Mouse (Mus musculus) heart, embryonic 14.5 days (tissue): ENCODE results near the gene Lrrc46. TPM values are rescaled to one million over a fixed set of nuclear protein-coding genes. Genes with fewer than 3 reads are reported as not detected.

Source experiments
- ATAC-seq: fragments of 200-750 bp; cut with Nextera tagmentation; 2 replicates; pipeline ENCODE4 v1.8.0; 2017; ENCODE audit warnings: low read depth, moderate TSS enrichment; ENCODE audit not compliant: insufficient number of reproducible peaks, insufficient read depth, low FRiP score
- H3K27ac ChIP-seq, 2 experiments: fragments of 200-500 bp in 1 of 2; fragments of 300-500 bp in 1 of 2; sonication (generic) in 1 of 2; replicated peaks in 1 of 2; 2 replicates each; pipeline ENCODE4 v1.5.1; 2012 to 2014; ENCODE audit warnings: low read depth in 2 of 2, low read length in 2 of 2, control low read depth in 1 of 2, mild to moderate bottlenecking in 1 of 2, mixed read lengths in 1 of 2; ENCODE audit not compliant: control insufficient read depth in 1 of 2, insufficient read depth in 1 of 2
- H3K27me3 ChIP-seq: fragments of 300-500 bp; sonication (generic); 2 replicates; pipeline ENCODE4 v1.6.1; 2014; ENCODE audit warnings: mild to moderate bottlenecking, low read length, control low read depth; ENCODE audit not compliant: control insufficient read depth, insufficient read depth
- H3K36me3 ChIP-seq: fragments of 300-500 bp; sonication (generic); 2 replicates; pipeline ENCODE4 v1.6.1; 2014; ENCODE audit warnings: mild to moderate bottlenecking, control low read depth, low read length, mixed read lengths; ENCODE audit not compliant: control insufficient read depth, insufficient read depth
- H3K4me1 ChIP-seq, 2 experiments: fragments of 200-500 bp in 1 of 2; fragments of 300-500 bp in 1 of 2; sonication (generic) in 1 of 2; 2 replicates each; pipeline ENCODE4 v1.6.1; 2012 to 2014; ENCODE audit warnings: low read length in 2 of 2, control low read depth in 1 of 2, mixed read lengths in 1 of 2; ENCODE audit not compliant: control insufficient read depth in 2 of 2, insufficient read depth in 2 of 2
- H3K4me2 ChIP-seq: fragments of 300-500 bp; sonication (generic); 2 replicates; pipeline ENCODE4 v1.6.1; 2014; ENCODE audit warnings: mild to moderate bottlenecking, low read length
- H3K4me3 ChIP-seq, 2 experiments: fragments of 200-500 bp in 1 of 2; fragments of 300-500 bp in 1 of 2; sonication (generic) in 1 of 2; 2 replicates each; pipeline ENCODE4 v1.5.1; 2012 to 2014; ENCODE audit warnings: low read length in 2 of 2, mild to moderate bottlenecking in 2 of 2, control low read depth in 1 of 2, low read depth in 1 of 2, moderate library complexity in 1 of 2; ENCODE audit not compliant: control insufficient read depth in 1 of 2, insufficient read depth in 1 of 2
- H3K9ac ChIP-seq: fragments of 300-500 bp; sonication (generic); 2 replicates; pipeline ENCODE4 v1.6.1; 2014; ENCODE audit warnings: mild to moderate bottlenecking, low read length
- H3K9me3 ChIP-seq: fragments of 300-500 bp; sonication (generic); 2 replicates; pipeline ENCODE4 v1.6.1; 2016; ENCODE audit warnings: low read length, control low read depth; ENCODE audit not compliant: control insufficient read depth
- WGBS: fragments of 180-500 bp; shearing (Covaris S2); extraction: QIAGEN DNeasy Blood & Tissue Kit; methylation state at CpG from one replicate; pipeline ENCODE4 v1.1.7; 2014; 5-methylcytosine and 5-hydroxymethylcytosine counted together
- polyA plus RNA-seq: library from polyadenylated mRNA; unstranded; fragments of >200 nt; fragmentation: Nextera tagmentation; extraction: Ambion mirVana; gene quantifications from 2 replicates; pipeline ENCODE4 v1.2.1, GENCODE M21; 2014

Gene Lrrc46
- polyA plus RNA-seq, 1 experiment from 2014 or later = 0.35 TPM

GRCm38 (mm10) chr11:97003170-97003569, 38.0 kb downstream of the Lrrc46 start:
- Histone ChIP-seq H3K27me3 (peaks cover 66% of the 10 kb centered on the region), H3K36me3 (no peaks in the 10 kb centered on the region)
- WGBS = 45% methylated on average over 5 of the region's 5 CpGs

GRCm38 (mm10) chr11:96997380-96997956, 43.7 kb downstream of the Lrrc46 start:
- H3K4me2 ChIP-seq = peak overlapping the region; percentile 67
- no peaks in the 10 kb centered on the region for H3K9me3 ChIP-seq
- H3K27ac ChIP-seq = no peak overlapping the region
- 6% methylated on average over 27 of the region's 30 CpGs for WGBS
- no peak for ATAC-seq
- peak overlapping the region; percentile 62 for H3K9ac ChIP-seq
- no peaks in the 10 kb centered on the region for H3K36me3 ChIP-seq
- peaks cover 85% of the 10 kb centered on the region for H3K27me3 ChIP-seq
- H3K4me3 ChIP-seq = peak overlapping the region; percentile 20 to 31; a peak in 3 of 4 replicates
- H3K4me1 ChIP-seq = peaks cover 5 to 9% of the 10 kb centered on the region in 2 experiments; a peak in 1 of 4 replicates

More at GRCm38 (mm10) chr11:97003170-97003569, 38.0 kb downstream of the Lrrc46 start:
- Histone ChIP-seq H3K4me3 (no peak overlapping the region), H3K27ac (no peak overlapping the region), H3K9ac (no peak overlapping the region), H3K4me2 (no peak overlapping the region), H3K9me3 (no peaks in the 10 kb centered on the region), H3K4me1 (peaks cover 0 to 5% of the 10 kb centered on the region in 2 experiments; a peak in 1 of 4 replicates)
- no peak for ATAC-seq

GRCm38 (mm10) chr11:96996773-96997379, 44.3 kb downstream of the Lrrc46 start:
- Histone ChIP-seq H3K4me1 (peaks cover 5 to 9% of the 10 kb centered on the region in 2 experiments; a peak in 1 of 4 replicates), H3K9ac (peak overlapping the region; percentile 62), H3K27ac (no peak overlapping the region), H3K9me3 (no peaks in the 10 kb centered on the region), H3K4me2 (peak overlapping the region; percentile 67), H3K27me3 (peaks cover 79% of the 10 kb centered on the region), H3K36me3 (no peaks in the 10 kb centered on the region), H3K4me3 (peak overlapping the region; percentile 20 to 31; a peak in 3 of 4 replicates)
- ATAC-seq = no peak
- WGBS = 14% methylated on average over 17 of the region's 17 CpGs

- peaks cover 72% of the 10 kb centered on the region for H3K27me3 ChIP-seq
- H3K9ac ChIP-seq = no peak overlapping the region
- 68% methylated on average over 15 of the region's 15 CpGs for WGBS
- no peak overlapping the region for H3K27ac ChIP-seq
- peaks cover 5 to 9% of the 10 kb centered on the region in 2 experiments; a peak in 1 of 4 replicates for H3K4me1 ChIP-seq
- H3K36me3 ChIP-seq = no peaks in the 10 kb centered on the region
- no peak overlapping the region for H3K4me2 ChIP-seq
- H3K9me3 ChIP-seq = no peaks in the 10 kb centered on the region
- H3K4me3 ChIP-seq = no peak overlapping the region
- no peak for ATAC-seq
These were observed 45.1 kb downstream of the Lrrc46 start for GRCm38 (mm10) chr11:96995836-96996772.

- ATAC-seq = no peak
These were observed 46.2 kb downstream of the Lrrc46 start for GRCm38 (mm10) chr11:96995031-96995430.

GRCm38 (mm10) chr11:96992722-96993311, 48.4 kb downstream of the Lrrc46 start:
- Histone ChIP-seq H3K4me1 (peaks cover 5 to 16% of the 10 kb centered on the region in 2 experiments; a peak in 3 of 4 replicates), H3K27me3 (peaks cover 63% of the 10 kb centered on the region), H3K36me3 (no peaks in the 10 kb centered on the region), H3K27ac (no peak overlapping the region), H3K4me2 (no peak overlapping the region), H3K9me3 (no peaks in the 10 kb centered on the region), H3K4me3 (no peak overlapping the region), H3K9ac (no peak overlapping the region)
- ATAC-seq = no peak
- 26% methylated on average over 8 of the region's 8 CpGs for WGBS

More at GRCm38 (mm10) chr11:96995031-96995430, 46.2 kb downstream of the Lrrc46 start:
- Histone ChIP-seq H3K36me3 (no peaks in the 10 kb centered on the region), H3K4me1 (peaks cover 5 to 9% of the 10 kb centered on the region in 2 experiments; a peak in 1 of 4 replicates), H3K27me3 (peaks cover 67% of the 10 kb centered on the region), H3K9ac (no peak overlapping the region), H3K27ac (no peak overlapping the region), H3K4me2 (no peak overlapping the region), H3K9me3 (no peaks in the 10 kb centered on the region), H3K4me3 (no peak overlapping the region)
- WGBS = 26% methylated on average over 5 of the region's 5 CpGs

GRCm38 (mm10) chr11:96991501-96991900, 49.7 kb downstream of the Lrrc46 start:
- Histone ChIP-seq H3K27ac (no peak overlapping the region), H3K4me1 (peaks cover 5 to 12% of the 10 kb centered on the region in 2 experiments; a peak in 3 of 4 replicates), H3K27me3 (peaks cover 61% of the 10 kb centered on the region), H3K4me3 (no peak overlapping the region), H3K9ac (no peak overlapping the region), H3K36me3 (no peaks in the 10 kb centered on the region), H3K9me3 (no peaks in the 10 kb centered on the region), H3K4me2 (no peak overlapping the region)
- 70% methylated on average over 5 of the region's 5 CpGs for WGBS
- no peak for ATAC-seq
